Mouse (Mus musculus) cerebellum, postnatal 25 days (tissue): ENCODE data around the gene Smpx.

Experiments
- DNase-seq, 2 experiments: peaks; one replicate each; pipeline ENCODE4 v3.0.0; 2021; ENCODE audit warnings: mixed read lengths in 2 of 2

Gene Smpx

DNA sequence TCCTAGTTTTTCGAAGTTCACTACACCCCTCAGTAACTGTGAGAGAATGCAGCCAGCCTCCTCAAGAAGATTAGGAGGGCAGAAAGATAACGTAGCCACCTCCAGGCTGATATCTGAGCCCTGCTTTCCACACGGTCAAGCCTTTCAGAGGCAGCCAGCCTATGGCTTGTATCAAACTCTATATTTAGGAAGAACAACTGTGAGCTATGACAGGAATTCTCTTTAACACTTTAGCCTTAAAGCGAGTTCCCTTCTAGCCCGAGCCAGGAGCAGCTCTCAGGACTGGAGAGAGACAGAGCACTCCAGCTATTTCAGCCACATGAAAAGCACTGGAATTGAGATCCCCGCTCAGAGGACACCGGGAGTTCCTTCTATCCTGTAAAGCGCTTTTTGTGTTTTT, at the start of gene Smpx:
TSS of gene Smpx (plus strand) at position 49 of the 400 bp plus-strand sequence.
- no peak for DNase-seq

DNA sequence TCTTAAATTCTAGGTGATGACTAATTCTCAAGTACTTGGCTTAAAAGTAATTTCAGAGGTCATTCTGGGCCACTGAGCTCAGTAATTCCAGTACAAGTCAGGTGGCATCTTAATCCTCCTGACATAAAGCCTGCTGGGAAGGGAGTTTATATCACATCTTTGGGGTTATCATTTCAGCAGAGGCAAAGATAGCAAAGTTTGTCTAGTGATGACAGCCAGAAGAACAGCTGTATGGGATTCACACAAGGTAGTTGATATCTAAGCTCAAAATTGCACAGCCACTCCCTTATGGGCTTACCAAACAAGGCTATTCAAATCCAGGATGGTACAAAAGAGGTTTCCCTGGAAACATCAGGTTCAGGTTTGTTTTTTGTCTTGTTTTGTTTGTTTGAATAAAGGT, 43.7 kb upstream of the Smpx start:
- DNase-seq = no peak

- no peak for DNase-seq
These were observed 41.4 kb upstream of the Smpx start for GRCm38 (mm10) chrX:157657356-157657755.

DNA sequence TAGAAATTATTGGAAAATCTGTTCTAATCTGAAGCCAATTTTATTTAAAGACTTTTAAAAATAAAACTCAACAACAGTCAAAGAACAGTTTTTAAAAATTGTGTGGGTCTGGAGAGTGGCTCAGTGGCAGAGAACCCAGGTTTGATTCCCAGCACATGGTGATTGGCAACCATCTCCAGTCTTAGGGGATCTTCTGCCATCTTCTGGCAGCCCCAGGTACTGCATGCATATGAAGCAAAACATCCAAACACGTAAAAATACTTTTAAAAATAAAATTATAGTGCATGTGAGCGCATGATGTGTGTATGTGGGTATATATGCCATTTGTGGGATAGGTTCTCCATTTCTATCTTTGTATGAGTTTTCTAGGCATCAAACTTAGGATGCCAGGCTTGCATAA, 26.9 kb upstream of the Smpx start:
- DNase-seq = no peak

GRCm38 (mm10) chrX:157674667-157675350, 23.9 kb upstream of the Smpx start:
- no peak for DNase-seq

DNA sequence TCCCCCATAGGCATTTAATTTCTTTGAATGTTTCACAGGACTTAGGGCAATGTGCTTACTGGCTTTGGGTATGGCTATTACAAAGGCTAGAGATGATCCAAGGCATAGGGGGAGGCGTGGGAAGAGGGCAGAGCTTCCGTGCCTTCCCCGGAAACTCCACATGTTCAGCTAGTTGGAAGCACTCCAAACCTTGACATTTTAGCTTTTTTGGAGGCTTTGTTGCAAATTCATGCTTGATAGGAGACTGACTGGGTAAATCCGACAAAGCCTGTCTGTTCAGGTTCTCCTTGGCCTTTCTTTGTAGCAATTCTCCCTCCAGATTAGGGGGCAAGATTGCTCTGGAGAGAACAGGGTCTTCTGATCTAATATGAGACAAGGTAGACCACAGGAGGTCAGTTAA, 7.5 kb upstream of the Smpx start:
- DNase-seq = no peak

DNA sequence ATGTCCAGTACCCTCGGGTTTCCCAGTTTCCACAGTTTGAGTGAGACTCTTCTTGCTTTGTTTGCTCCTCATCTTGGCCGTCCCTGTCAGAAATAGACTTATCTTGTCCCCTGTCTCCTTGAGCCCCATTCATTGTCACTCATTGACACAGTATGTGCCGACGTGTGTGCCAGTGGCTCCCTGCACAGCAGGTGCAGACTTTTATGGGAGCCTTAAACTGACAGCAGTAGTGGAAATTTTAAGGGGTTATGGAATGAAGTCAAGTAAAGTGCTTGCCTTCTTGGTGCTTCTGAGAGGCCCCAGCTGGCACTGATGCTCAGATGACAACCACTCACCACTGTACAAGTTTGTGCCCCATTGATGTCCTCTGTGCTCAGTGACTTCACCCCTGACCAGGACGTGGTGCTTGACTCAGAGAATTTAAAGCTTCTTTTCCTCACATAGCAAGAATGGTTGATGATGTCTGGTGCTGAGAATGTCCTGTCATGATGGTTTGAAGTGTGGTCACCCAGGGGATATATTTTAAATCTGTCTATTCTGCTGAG, 1.0 kb upstream of the Smpx start:
- DNase-seq = no peak

GRCm38 (mm10) chrX:157707236-157707635, 8.5 kb downstream of the Smpx start:
- no peak for DNase-seq

DNA sequence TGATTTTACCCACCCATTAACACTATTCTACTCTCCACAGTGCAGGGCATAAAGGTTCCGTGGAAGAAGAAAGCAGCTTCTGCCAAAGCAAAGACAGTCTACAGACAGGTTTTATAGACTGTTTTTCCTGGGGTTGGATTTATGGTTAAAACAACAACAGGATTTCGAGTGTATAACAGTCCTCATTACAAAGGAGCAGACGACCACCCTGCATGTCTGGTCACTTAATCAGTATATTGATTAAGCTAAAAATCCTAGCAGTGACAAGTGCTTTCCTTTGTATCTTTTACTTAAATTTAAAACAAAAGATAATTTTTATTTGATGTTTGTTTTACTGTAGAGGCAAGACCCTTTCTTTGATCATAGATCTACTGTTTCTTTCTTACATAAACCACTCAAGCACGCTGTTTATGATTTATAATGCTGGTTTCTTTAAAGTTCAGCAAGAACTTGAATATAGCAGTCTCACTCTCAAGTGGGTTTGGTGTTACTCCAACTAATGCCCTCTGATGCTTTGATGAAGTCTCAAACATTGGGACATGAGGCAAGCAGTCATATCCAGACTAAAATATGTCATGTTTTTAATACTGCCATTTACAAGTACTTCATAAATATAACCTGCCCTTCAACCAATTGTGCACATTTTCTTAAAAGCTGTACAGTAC, 10.0 kb downstream of the Smpx start:
- no peak for DNase-seq

DNA sequence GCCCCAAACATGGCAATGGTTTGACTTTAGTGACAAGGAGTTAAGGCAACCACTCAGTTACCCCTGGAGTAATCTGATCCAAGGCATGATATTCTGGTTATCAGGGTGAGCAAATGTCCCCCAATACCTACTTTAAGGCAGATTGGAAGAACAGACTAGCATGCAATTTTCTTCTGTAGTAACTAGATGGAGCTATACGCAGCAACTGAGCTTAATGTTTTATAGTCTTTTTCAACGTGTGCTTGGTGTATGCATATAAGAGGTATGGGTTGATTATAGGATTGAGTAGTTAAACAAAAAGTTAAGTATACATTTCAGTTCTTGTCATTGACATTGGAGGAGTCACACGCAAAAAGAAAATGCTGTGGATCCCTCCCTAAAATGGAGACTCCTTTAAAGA, 21.2 kb downstream of the Smpx start:
- DNase-seq = no peak

DNA sequence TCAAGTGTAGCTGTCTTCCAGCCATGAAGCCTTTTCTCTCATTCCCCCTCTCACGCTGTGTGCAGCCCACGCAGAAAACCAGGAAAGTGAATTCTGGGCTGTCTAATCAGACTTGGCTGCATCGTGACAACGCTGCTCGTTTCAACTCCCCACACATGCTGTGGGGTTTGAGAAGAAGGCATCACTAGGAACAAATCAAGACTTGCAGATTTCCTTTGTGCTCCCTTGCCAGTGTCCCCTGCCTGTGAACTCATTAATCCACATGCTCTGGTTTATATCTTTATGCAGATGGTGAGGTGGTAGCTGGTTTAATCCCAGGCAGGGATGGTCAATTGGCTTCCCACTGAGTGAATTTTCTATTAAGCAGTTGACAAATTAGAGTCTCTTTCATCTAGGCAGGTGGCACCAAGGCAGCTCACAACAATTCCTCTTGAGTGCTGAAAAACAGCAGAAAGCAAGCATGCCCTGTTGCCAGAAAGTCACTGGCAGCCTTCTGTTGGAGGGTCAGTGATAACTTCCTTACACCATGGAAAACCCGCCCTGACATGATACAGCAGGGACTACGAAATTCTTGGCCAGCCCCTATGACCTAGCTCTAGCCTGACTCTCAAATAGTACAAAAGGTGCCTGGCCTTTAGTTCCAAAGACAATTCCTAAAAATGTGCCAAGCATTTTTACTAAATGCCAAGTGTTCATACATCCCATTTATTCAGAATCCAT, 32.1 kb downstream of the Smpx start:
- peak; percentile 18 to 20 for DNase-seq

DNA sequence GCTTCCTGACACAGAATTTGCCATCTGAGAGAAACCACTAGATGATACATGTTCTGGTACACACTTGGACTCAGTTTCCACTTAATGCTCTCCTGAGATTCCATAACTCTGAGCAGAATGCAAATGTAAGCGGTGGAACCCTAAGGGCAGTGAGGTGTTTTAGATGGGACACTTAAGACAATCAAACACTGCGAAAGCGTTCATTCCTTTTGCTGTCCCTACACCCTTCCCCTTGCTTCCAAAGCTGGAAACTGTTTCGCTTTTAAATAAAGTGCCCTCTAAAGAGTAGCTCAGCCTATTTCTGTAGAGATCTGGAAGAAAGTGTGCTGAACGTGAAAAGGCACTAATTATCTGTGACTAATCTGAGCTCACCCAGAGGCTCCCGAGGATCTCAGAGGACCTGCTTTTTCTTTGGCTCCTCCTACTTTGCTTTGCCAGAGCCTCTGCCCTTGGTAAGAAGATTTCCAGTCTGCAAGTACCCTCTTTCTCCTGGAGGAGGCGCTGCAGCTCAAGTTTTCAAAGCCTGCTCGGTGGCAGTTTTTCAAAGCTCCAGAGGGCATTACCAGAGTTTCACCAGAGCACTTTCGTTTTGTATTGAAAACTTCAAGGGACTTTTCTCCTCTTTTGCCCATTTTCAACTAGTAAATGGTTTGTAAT, 33.1 kb downstream of the Smpx start:
- peak; percentile 79 to 83 for DNase-seq

DNA sequence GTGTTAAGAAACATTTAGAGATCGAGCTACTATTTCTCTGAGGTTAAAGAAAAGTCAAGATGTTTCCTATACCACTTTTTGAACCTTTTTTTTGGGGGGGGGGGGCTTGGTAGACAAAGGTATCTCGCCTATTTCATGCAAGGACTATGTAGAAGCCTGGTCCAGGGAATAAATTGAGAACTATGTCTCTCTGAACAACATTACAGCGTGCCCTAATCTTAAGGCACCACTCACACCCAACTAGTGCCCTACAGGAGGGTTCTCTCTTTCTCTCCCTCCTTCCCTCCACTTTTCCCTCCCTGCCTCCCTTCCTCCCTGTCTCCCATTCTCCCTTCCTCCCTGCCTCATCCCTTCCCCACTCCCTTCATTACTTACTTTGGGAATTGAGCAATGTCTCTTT, 33.6 kb downstream of the Smpx start:
- no peak for DNase-seq

DNA sequence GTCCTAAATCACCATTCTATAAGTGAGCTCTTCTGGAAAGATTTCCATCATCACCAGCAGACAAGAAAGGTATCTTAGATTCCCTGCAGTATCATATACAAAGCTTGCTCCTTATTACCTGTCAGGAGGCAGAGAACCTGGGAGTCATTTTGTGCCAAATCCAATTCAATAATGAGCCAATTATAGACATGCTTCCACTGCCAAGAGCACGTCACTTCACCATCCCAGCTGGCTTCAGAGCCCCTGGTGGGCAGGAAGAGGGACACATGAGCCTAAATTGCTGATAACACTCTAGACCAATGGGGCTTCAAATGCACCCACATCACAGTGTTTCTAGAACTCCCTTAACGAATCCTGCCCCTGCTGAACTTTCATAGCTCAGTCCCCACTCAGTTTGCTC, 35.1 kb downstream of the Smpx start:
- DNase-seq = peak; percentile 27 to 39

DNA sequence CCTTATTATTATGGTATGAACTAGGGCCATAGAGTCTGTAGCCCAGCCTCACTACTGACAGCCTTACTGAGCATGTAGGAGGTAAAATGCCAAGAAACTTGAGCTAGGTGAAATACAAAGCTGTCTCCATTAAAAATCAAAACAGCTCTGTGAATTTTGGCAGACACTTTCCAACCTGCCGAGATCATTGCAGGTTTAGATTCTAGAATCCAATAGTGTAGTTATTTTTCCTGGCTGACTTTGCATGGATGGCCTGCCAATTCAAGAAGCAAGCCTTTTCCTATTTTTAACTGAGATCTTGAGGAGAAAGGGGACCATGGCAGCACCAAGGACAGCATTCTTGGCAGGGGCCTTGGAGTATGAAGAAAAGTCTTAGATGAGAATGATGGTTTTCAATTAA, 35.6 kb downstream of the Smpx start:
- DNase-seq = peak in 1 of 2 experiments; percentile 22

DNA sequence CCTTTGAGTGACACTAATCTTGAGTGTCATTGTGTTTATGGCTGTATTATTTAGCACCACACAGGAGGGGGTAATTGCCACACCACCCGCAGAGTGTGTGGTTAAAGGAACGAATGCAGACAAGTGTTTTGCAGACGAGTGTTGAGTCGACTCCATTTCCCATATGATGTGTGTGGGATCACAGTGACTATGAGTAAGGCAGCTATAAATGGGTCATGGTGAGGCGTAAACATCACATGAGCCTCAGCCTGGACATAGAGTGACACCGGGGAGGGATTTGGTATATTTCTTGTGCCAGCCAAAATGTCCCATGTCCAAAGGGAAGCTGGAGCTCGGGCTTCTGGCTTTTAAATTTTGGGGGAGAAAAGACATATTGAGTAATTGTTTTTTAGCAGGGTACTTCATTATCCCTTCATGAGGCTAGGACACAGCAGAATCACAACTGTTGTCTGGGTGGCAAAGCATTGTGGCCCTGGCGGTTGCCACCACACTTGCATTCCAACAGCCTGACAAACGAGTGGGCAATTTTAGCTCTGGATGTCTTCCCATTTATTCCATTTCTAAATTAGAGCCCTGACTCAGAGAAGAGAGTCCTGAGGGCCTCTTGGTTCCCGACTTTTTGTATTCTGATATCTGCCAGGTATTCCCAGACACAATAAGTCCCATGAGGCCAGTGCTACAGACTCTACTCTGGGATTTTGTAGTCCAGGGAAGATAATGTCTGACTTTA, 49.3 kb downstream of the Smpx start:
- DNase-seq = no peak

DNA sequence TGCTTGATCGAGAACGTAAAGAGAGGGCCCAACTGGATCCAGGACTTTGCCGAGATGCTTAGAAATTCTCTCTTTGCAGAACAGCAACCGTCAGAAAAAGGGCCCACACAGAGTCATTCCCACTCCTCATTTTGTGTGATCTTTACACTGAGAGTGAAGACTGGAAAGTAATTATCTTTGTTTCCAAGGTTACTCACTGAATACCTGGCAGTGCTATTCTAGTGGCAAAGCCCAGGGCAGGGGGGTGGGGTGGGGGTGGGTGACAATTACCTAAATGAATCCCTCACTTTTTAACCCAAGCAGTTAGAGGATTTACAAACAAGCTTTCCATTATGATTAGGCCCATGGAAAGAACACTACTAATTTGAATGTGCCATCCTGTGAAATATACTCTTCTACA, 55.8 kb downstream of the Smpx start:
- no peak for DNase-seq

- peak; percentile 28 to 29 for DNase-seq
These were observed 63.8 kb downstream of the Smpx start for GRCm38 (mm10) chrX:157762542-157762941.

DNA sequence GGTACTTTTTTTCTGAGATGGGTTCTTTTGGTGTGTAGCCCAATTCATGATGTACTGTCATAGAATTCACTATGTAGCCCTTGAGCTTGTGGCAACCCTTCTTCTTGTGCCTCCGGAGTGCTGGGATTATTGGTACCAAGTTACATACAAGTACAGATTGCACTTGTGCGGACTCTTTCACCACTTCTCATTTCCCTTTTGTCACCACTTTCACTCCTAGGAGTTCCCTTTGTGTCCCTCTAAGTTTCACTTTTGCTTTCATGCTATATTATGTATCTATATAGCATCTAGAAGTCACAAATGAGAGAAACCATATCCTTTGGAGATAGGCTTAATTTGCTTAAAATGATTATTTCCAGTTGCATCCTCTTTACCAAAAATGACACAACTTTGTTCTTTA, 103.0 kb downstream of the Smpx start:
- no peak for DNase-seq
